Mouse (Mus musculus): ENCODE results near the gene Rpusd3.

Gene Rpusd3

GRCm38 (mm10) chr6:113428006-113428405, 8.9 kb upstream of the Rpusd3 start:
- no peak for DNase-seq

- no peak for DNase-seq
Measured at GRCm38 (mm10) chr6:113427397-113427796, 8.3 kb upstream of the Rpusd3 start.

GRCm38 (mm10) chr6:113426696-113427095, 7.6 kb upstream of the Rpusd3 start:
- no peak for DNase-seq

GRCm38 (mm10) chr6:113424187-113424586, 5.0 kb upstream of the Rpusd3 start:
- no peak for DNase-seq

- no peak for DNase-seq
Measured at GRCm38 (mm10) chr6:113423000-113423399, 3.9 kb upstream of the Rpusd3 start.

- DNase-seq, result peak; percentile 17 to 27
Measured at GRCm38 (mm10) chr6:113418441-113419198, 520 bp downstream of the Rpusd3 start.

- DNase-seq, result peak in 1 of 2 experiments; percentile 25
Measured at GRCm38 (mm10) chr6:113416416-113416815, 2.7 kb downstream of the Rpusd3 start.

- DNase-seq, result no peak
Measured at GRCm38 (mm10) chr6:113410001-113410400, 9.1 kb downstream of the Rpusd3 start.

- no peak for DNase-seq
Measured at GRCm38 (mm10) chr6:113406683-113407082, 12.5 kb downstream of the Rpusd3 start.

- no peak for DNase-seq
Measured at GRCm38 (mm10) chr6:113405483-113405882, 13.7 kb downstream of the Rpusd3 start.

GRCm38 (mm10) chr6:113404649-113405448, 14.3 kb downstream of the Rpusd3 start:
- no peak for DNase-seq

GRCm38 (mm10) chr6:113402094-113402493, 17.0 kb downstream of the Rpusd3 start:
- no peak for DNase-seq

- no peak for DNase-seq
Measured at GRCm38 (mm10) chr6:113396270-113397030, 22.7 kb downstream of the Rpusd3 start.

- DNase-seq, result no peak
Measured at GRCm38 (mm10) chr6:113395501-113395900, 23.6 kb downstream of the Rpusd3 start.

- no peak for DNase-seq
Measured at GRCm38 (mm10) chr6:113394811-113395210, 24.3 kb downstream of the Rpusd3 start.

- DNase-seq, result no peak
Measured at GRCm38 (mm10) chr6:113393951-113394350, 25.2 kb downstream of the Rpusd3 start.

GRCm38 (mm10) chr6:113392387-113393071, 26.6 kb downstream of the Rpusd3 start:
- peak; percentile 59 to 60 for DNase-seq

- DNase-seq, result no peak
Measured at GRCm38 (mm10) chr6:113392015-113392386, 27.1 kb downstream of the Rpusd3 start.

- DNase-seq, result no peak
Measured at GRCm38 (mm10) chr6:113390715-113391114, 28.4 kb downstream of the Rpusd3 start.

- DNase-seq, result no peak
Measured at GRCm38 (mm10) chr6:113388960-113389359, 30.2 kb downstream of the Rpusd3 start, which contains the start of gene Ttll3. Ttll3 (plus strand) TSS chr6:113389260.

GRCm38 (mm10) chr6:113386025-113386424, 33.1 kb downstream of the Rpusd3 start:
- DNase-seq, result no peak

- DNase-seq, result no peak
Measured at GRCm38 (mm10) chr6:113385160-113385714, 33.9 kb downstream of the Rpusd3 start.

All from cerebellum, adult 18-20 months (tissue).